Mouse (Mus musculus) limb, embryonic 12.5 days (tissue): ENCODE measurements around the gene Gsta1. TPM values are rescaled to one million over a fixed set of nuclear protein-coding genes. Genes with fewer than 3 reads are reported as not detected.
"Not testable (repeated sequence)": the region's sequence is repeated elsewhere in the genome, so short reads cannot be mapped to it uniquely, and the experiment has no call there.

Experiments
- ATAC-seq: fragments of 200-750 bp; cut with Nextera tagmentation; 2 replicates; pipeline ENCODE4 v1.8.0; 2017; ENCODE audit warnings: low read depth, moderate TSS enrichment; ENCODE audit not compliant: insufficient number of reproducible peaks, insufficient read depth, low FRiP score, low TSS enrichment
- H3K27ac ChIP-seq: fragments of 300-500 bp; sonication (generic); 2 replicates; pipeline ENCODE4 v1.5.1; 2016; ENCODE audit warnings: mild to moderate bottlenecking, moderate library complexity
- H3K27me3 ChIP-seq: fragments of 300-500 bp; sonication (generic); 2 replicates; pipeline ENCODE4 v1.6.1; 2016; ENCODE audit warnings: mild to moderate bottlenecking, moderate library complexity
- H3K36me3 ChIP-seq: fragments of 300-500 bp; sonication (generic); 2 replicates; pipeline ENCODE4 v1.6.1; 2016; ENCODE audit warnings: mild to moderate bottlenecking, moderate library complexity
- H3K4me1 ChIP-seq: fragments of 300-500 bp; sonication (generic); replicated peaks from 2 replicates; pipeline ENCODE4 v1.6.1; 2016
- H3K4me2 ChIP-seq: fragments of 300-500 bp; sonication (generic); 2 replicates; pipeline ENCODE4 v1.6.1; 2016; ENCODE audit warnings: mild to moderate bottlenecking, moderate library complexity
- H3K4me3 ChIP-seq: fragments of 300-500 bp; sonication (generic); replicated peaks from 2 replicates; pipeline ENCODE4 v1.5.1; 2016; ENCODE audit warnings: mild to moderate bottlenecking
- H3K9ac ChIP-seq: fragments of 300-500 bp; sonication (generic); replicated peaks from 2 replicates; pipeline ENCODE4 v1.6.1; 2016; ENCODE audit warnings: mild to moderate bottlenecking, moderate library complexity
- H3K9me3 ChIP-seq: fragments of 300-500 bp; sonication (generic); 2 replicates; pipeline ENCODE4 v1.6.1; 2016; ENCODE audit warnings: mild to moderate bottlenecking, moderate library complexity
- WGBS: fragments of 180-500 bp; shearing (Covaris S2); methylation state at CpG from one replicate; pipeline ENCODE4 v1.1.7; 2016; 5-methylcytosine and 5-hydroxymethylcytosine counted together
- polyA plus RNA-seq: library from polyadenylated mRNA; unstranded; fragments of >200 nt; fragmentation: Nextera tagmentation; extraction: Ambion mirVana; gene quantifications from 2 replicates; pipeline ENCODE4 v1.2.1, GENCODE M21; 2016

Gsta1 gene
- polyA plus RNA-seq, 1 experiment from 2014 or later: not detected

DNA sequence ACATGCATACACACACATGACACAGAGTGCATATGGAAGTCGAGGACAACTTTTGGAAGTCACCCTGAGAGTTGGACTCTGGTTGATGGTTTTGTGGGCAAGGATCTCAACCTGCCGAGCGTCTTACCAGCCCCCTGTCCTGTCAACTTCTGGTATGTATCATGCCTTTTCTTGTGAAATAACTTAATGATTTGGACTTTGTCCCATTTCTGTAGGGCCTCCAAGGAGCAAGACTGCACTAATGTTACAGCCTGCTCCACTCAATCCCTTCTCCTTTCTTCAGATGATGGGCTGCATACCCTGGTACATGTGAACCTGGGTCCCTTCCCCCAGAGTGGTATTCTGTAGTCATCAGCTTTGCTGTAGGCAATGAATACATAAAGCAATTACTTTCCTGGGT lies 20.4 kb upstream of the Gsta1 start:
- H3K27ac ChIP-seq: no peak overlapping the region
- no peaks in the 10 kb centered on the region for H3K9me3 ChIP-seq
- H3K4me3 ChIP-seq: no peak overlapping the region
- H3K4me2 ChIP-seq: no peak overlapping the region
- peaks cover 60% of the 10 kb centered on the region for H3K36me3 ChIP-seq
- 96% methylated on average over 3 of the region's 3 CpGs for WGBS
- no peaks in the 10 kb centered on the region for H3K4me1 ChIP-seq
- H3K9ac ChIP-seq: no peak overlapping the region
- ATAC-seq: no peak
- no peaks in the 10 kb centered on the region for H3K27me3 ChIP-seq

DNA sequence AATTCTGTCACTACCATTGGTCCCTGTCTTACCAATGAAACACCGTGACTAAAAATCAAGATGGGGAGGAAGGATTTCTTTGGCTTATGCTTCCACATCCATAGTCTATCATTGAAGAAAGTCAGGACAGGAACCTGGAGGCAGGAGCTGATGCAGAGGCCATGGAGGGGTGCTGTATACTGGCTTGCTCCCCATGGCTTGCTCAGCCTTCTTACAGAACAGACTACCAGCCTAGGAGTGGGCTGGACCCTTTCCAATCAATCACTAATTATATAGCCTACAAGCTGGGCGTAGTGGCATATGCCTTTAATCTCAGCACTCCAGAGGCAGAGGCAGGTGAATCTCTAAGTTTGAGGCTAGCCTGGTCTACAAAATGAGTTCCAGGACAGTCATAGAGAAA lies 19.6 kb upstream of the Gsta1 start:
- Histone ChIP-seq H3K9me3 (no peaks in the 10 kb centered on the region), H3K4me3 (no peak overlapping the region), H3K36me3 (peaks cover 52% of the 10 kb centered on the region), H3K27me3 (no peaks in the 10 kb centered on the region), H3K27ac (no peak overlapping the region), H3K4me2 (no peak overlapping the region), H3K9ac (no peak overlapping the region), H3K4me1 (no peaks in the 10 kb centered on the region)
- ATAC-seq: no peak
- WGBS: 89% methylated on average over 2 of the region's 2 CpGs

DNA sequence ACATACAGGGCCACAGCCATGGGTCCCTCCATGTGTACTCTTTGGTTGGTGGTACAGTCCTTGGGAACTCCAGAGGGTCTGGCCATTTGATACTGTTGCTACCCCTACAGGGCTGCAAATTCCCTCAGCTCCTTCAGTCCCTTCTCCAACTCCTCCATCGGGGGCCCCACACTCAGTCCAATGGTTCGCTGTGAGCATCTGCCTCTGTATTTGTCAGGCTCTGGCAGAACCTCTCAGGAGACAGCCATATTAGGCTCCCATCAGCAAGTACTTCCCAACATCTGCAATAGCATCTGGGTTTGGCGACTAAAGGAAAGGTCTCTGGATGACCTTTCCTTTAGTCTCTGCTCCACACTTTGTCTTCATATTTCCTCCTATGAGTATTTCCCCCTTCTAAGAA lies 18.9 kb upstream of the Gsta1 start:
- Histone ChIP-seq H3K4me3 (no peak overlapping the region), H3K9ac (no peak overlapping the region), H3K9me3 (no peaks in the 10 kb centered on the region), H3K36me3 (peaks cover 46% of the 10 kb centered on the region), H3K27me3 (no peaks in the 10 kb centered on the region), H3K4me2 (no peak overlapping the region), H3K4me1 (no peaks in the 10 kb centered on the region), H3K27ac (no peak overlapping the region)
- 91% methylated on average over 3 of the region's 3 CpGs for WGBS
- no peak for ATAC-seq

DNA sequence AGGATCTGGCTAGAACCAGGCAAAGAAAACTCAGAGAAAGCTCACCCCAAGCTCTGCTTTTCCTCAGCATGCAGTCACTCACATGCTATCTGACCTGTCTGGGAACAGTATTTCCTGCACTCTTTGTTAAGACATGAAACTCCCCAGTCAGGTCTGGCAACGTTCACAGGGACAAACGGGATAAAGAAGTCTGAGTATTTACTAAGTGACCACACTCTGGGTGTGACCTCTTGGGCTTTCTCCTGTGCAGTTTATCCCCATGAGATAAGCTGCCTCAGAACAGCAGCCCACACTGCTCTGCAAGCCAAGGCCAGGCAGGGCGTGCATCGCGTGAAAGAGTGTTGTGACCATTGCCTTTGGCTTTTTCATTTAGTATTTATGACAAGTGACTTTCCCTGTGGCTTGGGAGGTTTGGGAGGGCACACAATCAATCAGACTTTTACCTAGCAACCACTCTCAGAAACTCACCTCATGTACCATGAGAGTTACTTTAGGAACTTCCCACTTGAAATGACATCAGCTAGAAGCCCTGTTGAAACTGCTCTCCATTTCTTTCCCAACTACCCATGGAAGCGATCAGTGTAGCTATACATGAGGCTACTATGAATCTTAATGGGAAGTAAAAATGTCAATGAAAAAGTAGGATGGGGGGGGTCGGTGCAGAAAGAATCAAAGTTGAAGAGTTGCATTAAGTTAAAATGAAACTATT lies 18.0 kb upstream of the Gsta1 start:
- H3K27ac ChIP-seq: no peak overlapping the region
- H3K9ac ChIP-seq: no peak overlapping the region
- 82% methylated on average over 7 of the region's 7 CpGs for WGBS
- no peaks in the 10 kb centered on the region for H3K27me3 ChIP-seq
- H3K4me3 ChIP-seq: no peak overlapping the region
- H3K4me2 ChIP-seq: no peak overlapping the region
- ATAC-seq: no peak
- H3K9me3 ChIP-seq: no peaks in the 10 kb centered on the region
- H3K36me3 ChIP-seq: peaks cover 40% of the 10 kb centered on the region
- H3K4me1 ChIP-seq: no peaks in the 10 kb centered on the region

DNA sequence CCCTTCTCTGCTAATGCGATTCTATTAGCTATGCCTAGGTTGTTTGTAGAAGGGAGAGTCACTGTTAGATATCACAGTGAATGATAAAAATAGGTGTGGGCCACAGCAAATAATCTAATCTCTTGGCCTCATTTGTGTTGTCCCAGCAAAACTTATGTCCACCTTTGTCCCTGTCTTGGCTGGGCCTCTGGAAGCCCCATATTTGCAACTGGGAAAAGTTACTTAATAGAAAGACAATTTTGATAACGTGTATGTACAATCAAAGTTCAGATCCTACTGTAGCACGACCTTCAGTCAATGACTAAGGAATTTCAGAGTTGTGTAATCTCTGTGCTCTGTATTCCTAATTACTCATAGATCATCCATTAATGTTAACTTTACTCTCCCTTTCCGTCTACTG lies 13.4 kb upstream of the Gsta1 start:
- Histone ChIP-seq H3K9me3 (no peaks in the 10 kb centered on the region), H3K4me2 (no peak overlapping the region), H3K27me3 (no peaks in the 10 kb centered on the region), H3K36me3 (no peaks in the 10 kb centered on the region), H3K4me3 (no peak overlapping the region), H3K9ac (no peak overlapping the region), H3K4me1 (no peaks in the 10 kb centered on the region), H3K27ac (no peak overlapping the region)
- WGBS: 84% methylated on average over 4 of the region's 4 CpGs
- ATAC-seq: no peak

DNA sequence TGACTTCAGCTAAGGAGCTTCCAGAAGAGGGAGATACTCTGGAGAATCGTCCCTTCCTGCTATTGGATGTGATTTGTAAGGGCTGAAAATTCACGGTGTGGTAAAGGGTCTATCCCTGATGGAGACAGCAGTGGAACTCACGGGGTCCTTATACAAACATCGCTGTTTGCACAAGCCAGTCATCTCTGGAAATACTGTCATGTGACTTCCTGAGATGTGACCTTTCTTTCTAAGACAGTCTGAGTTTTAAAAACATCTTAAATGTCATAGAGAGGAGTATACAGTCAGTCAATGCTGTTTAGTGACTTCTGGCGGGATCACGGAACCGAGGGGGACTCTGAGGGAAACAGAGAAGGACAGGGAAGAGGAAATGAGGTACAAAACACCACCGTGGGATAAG lies 7.8 kb upstream of the Gsta1 start:
- H3K9me3 ChIP-seq: no peaks in the 10 kb centered on the region
- WGBS: 83% methylated on average over 8 of the region's 8 CpGs

DNA sequence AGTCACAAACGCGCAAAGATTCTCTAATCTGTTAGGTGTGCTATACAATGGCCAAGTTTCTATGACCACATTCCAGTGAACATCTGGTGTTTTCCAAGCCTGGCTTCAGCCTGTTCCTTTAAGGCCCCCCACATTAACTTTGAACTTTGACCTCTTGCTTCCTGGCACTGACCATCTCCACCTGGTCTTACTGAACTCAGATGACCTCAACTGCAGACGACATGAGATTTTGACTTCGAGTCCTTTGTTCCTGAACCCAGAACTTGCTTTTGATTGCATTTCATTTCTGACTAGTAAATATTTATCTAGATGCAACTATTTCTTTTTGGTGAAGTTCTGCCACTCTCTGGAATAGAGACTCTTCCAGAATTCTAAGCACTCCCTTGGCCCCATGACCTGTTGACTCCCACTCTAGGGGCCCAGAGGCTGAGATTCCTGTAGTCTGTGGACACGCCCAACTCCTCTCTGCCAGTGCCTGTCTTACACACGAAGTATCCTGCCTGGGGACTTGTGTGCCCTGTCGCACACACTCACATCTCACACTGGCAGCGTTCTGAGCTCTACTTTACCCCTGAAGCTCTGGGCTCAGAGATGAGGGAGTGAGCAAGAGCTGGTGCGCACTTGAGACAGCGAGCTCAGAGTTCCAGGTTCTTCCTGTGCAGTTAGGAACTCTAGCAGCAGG lies 7.1 kb upstream of the Gsta1 start:
- Histone ChIP-seq H3K27ac (no peak overlapping the region), H3K36me3 (no peaks in the 10 kb centered on the region), H3K9me3 (no peaks in the 10 kb centered on the region), H3K9ac (no peak overlapping the region), H3K27me3 (no peaks in the 10 kb centered on the region), H3K4me3 (no peak overlapping the region), H3K4me2 (no peak overlapping the region), H3K4me1 (no peaks in the 10 kb centered on the region)
- no peak for ATAC-seq
- 56% methylated on average over 10 of the region's 10 CpGs for WGBS

More for the DNA sequence above, 7.8 kb upstream of the Gsta1 start:
- no peaks in the 10 kb centered on the region for H3K27me3 ChIP-seq
- no peaks in the 10 kb centered on the region for H3K36me3 ChIP-seq
- ATAC-seq: no peak
- no peak overlapping the region for H3K4me3 ChIP-seq
- no peaks in the 10 kb centered on the region for H3K4me1 ChIP-seq
- no peak overlapping the region for H3K27ac ChIP-seq
- no peak overlapping the region for H3K4me2 ChIP-seq
- no peak overlapping the region for H3K9ac ChIP-seq

DNA sequence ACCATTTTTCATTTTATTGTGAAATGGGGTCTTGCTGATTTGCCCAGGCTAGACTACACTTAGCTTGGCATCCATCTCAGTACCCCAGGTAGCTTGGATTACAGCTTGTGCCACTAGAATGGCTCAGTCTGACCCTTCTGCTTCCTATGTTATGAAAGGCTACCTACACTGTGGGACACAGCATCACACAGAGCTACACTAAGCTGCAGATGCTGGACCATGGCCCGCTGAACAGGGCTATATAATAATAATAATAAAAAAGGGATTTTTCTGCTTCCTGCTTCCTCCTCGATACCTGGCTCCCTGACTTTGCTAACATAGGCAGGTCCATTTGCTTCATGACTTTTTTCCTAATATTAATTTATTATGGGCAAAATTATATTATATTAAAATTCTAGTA lies 6.0 kb upstream of the Gsta1 start:
- ATAC-seq: no peak
- no peak overlapping the region for H3K9ac ChIP-seq
- H3K4me2 ChIP-seq: no peak overlapping the region
- no peaks in the 10 kb centered on the region for H3K9me3 ChIP-seq
- H3K4me1 ChIP-seq: no peaks in the 10 kb centered on the region
- H3K27me3 ChIP-seq: no peaks in the 10 kb centered on the region
- WGBS: 88% methylated on average over 2 of the region's 2 CpGs
- no peaks in the 10 kb centered on the region for H3K36me3 ChIP-seq
- H3K27ac ChIP-seq: no peak overlapping the region
- H3K4me3 ChIP-seq: no peak overlapping the region

DNA sequence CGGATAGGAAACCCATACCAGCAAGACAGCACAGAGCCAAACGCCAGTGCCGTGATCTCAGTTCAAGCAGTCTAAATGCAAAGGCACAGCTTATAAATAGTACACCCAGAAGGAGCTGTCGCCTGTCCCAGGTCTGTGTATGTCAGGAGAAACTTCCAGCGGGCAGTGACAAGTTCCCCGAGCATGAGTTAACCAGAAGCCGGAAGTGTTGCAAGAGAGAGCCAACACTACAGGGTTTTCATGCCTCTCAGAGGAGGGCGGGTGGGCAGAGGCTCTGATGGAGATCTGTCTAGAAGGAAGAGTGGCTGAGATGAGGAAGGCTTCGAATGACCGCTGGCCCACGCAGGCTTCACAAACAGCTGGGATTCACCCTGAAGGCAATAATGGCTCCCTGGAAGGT lies 5.2 kb upstream of the Gsta1 start:
- no peaks in the 10 kb centered on the region for H3K4me1 ChIP-seq
- 78% methylated on average over 11 of the region's 11 CpGs for WGBS
- no peak for ATAC-seq

DNA sequence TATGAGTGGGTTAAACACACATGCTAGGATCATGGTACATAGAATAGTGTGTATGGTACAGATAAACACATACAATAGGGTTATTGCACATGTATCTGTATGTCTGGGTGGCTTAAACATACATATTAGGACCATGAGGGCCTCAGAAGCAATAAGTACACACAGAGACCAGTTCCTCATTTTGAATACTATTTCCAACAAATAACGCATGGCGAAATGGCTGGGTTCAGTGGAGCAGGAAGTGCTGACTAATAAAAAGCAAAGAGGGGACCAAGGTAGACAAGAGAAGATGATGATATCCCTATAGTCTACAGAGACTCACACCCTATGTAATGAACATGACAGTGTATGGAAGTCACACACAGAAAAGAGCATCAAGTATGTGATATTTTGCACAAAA lies 2.3 kb upstream of the Gsta1 start:
- Histone ChIP-seq H3K4me1 (no peaks in the 10 kb centered on the region), H3K27ac (no peak overlapping the region), H3K9ac (no peak overlapping the region), H3K9me3 (no peaks in the 10 kb centered on the region), H3K4me2 (no peak overlapping the region), H3K36me3 (no peaks in the 10 kb centered on the region), H3K4me3 (no peak overlapping the region), H3K27me3 (no peaks in the 10 kb centered on the region)
- 85% methylated on average over 2 of the region's 2 CpGs for WGBS
- no peak for ATAC-seq

More for the DNA sequence above, 5.2 kb upstream of the Gsta1 start:
- Histone ChIP-seq H3K9me3 (no peaks in the 10 kb centered on the region), H3K27me3 (no peaks in the 10 kb centered on the region), H3K9ac (no peak overlapping the region), H3K4me3 (no peak overlapping the region), H3K36me3 (no peaks in the 10 kb centered on the region), H3K4me2 (no peak overlapping the region), H3K27ac (no peak overlapping the region)

DNA sequence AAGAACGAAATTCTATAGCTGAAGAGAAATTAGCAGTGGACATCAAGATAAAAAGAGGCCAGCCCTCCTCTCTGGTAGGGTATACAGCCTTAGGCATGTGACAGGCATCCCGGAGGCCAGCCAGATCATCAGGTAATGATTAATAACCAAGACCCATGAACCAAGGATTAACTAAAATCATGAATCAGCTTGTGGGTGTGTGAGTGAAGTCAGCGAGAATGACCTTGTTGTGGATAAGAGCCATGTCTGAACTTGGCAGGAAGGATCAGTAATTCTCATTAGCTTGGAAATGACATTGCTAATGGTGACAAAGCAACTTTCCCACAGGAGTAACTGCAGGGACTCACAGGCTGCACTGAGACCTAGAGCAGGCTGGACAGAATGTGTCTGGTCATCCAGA lies 798 bp upstream of the Gsta1 start:
- not testable (repeated sequence) for H3K36me3 ChIP-seq, H3K27ac ChIP-seq, H3K27me3 ChIP-seq, H3K9me3 ChIP-seq, ATAC-seq, H3K4me3 ChIP-seq, H3K4me1 ChIP-seq, H3K4me2 ChIP-seq, H3K9ac ChIP-seq
- WGBS: 59% methylated on average over 3 of the region's 3 CpGs
